Mouse (Mus musculus) layer of hippocampus, adult 2 months (tissue): ENCODE results near the gene Btbd2. TPM values are rescaled to one million over a fixed set of nuclear protein-coding genes. Genes with fewer than 3 reads are reported as not detected.

Experiments used
- DNase-seq, 2 experiments: peaks; one replicate each; pipeline ENCODE4 v3.0.0; 2022; ENCODE audit warnings: low spot score in 2 of 2
- H3K27ac ChIP-seq: fragments of 200-600 bp; 2 replicates; pipeline ENCODE4 v1.8.1; 2022
- H3K4me3 ChIP-seq: fragments of 200-600 bp; 2 replicates; pipeline ENCODE4 v1.8.1; 2022; ENCODE audit warnings: mild to moderate bottlenecking
- CTCF ChIP-seq: fragments of 200-600 bp; conservative IDR thresholded peaks from 2 replicates; pipeline ENCODE4 v1.8.1; 2022; ENCODE audit warnings: antibody characterized with exemption, mild to moderate bottlenecking, moderate library complexity
- total RNA-seq, 2 experiments: library from RNA; stranded (reverse); gene quantifications; 2 replicates each; pipeline ENCODE4 v1.2.3; 2021

The Btbd2 gene
- total RNA-seq, 2 experiments from 2014 or later: 102 to 105 TPM

- TF ChIP-seq CTCF: no peak
- no peak for DNase-seq
- Histone ChIP-seq H3K4me3 (no peak overlapping the region), H3K27ac (peak overlapping the region; percentile 41; the same call in 1 of the 2 replicates)
Measured at GRCm38 (mm10) chr10:80696502-80697392, 39.9 kb upstream of the Btbd2 start.

GRCm38 (mm10) chr10:80695801-80696501, 39.1 kb upstream of the Btbd2 start:
- DNase-seq: no peak
- TF ChIP-seq CTCF: no peak
- Histone ChIP-seq H3K27ac (peak overlapping the region; percentile 54; the same call in 1 of the 2 replicates), H3K4me3 (no peak overlapping the region)

- no peak for DNase-seq
- Histone ChIP-seq H3K4me3 (no peak overlapping the region), H3K27ac (peak overlapping the region; percentile 54)
- no peak for TF ChIP-seq CTCF
Measured at GRCm38 (mm10) chr10:80695186-80695585, 38.3 kb upstream of the Btbd2 start.

- TF ChIP-seq CTCF: no peak
- peak overlapping the region; percentile 54 for H3K27ac ChIP-seq
- no peak overlapping the region for H3K4me3 ChIP-seq
- no peak for DNase-seq
Measured at GRCm38 (mm10) chr10:80694159-80694938, 37.5 kb upstream of the Btbd2 start.

- H3K4me3 ChIP-seq: no peak overlapping the region
- H3K27ac ChIP-seq: no peak overlapping the region
- no peak for DNase-seq
- TF ChIP-seq CTCF: no peak
Measured at GRCm38 (mm10) chr10:80693401-80694045, 36.7 kb upstream of the Btbd2 start.

GRCm38 (mm10) chr10:80692249-80693165, 35.6 kb upstream of the Btbd2 start:
- no peak overlapping the region for H3K27ac ChIP-seq
- no peak for TF ChIP-seq CTCF
- no peak overlapping the region for H3K4me3 ChIP-seq
- no peak for DNase-seq

GRCm38 (mm10) chr10:80687850-80688249, 31.0 kb upstream of the Btbd2 start:
- peak; percentile 86 for TF ChIP-seq CTCF
- Histone ChIP-seq H3K4me3 (no peak overlapping the region), H3K27ac (no peak overlapping the region)
- DNase-seq: peak in 1 of 2 experiments; percentile 56

GRCm38 (mm10) chr10:80686617-80687016, 29.7 kb upstream of the Btbd2 start:
- DNase-seq: no peak
- H3K4me3 ChIP-seq: no peak overlapping the region
- TF ChIP-seq CTCF: no peak
- H3K27ac ChIP-seq: no peak overlapping the region

GRCm38 (mm10) chr10:80684984-80685383, 28.1 kb upstream of the Btbd2 start:
- TF ChIP-seq CTCF: no peak
- H3K4me3 ChIP-seq: no peak overlapping the region
- no peak for DNase-seq
- H3K27ac ChIP-seq: no peak overlapping the region

- peak; percentile 90 for TF ChIP-seq CTCF
- no peak overlapping the region for H3K4me3 ChIP-seq
- no peak overlapping the region for H3K27ac ChIP-seq
- peak in 1 of 2 experiments; percentile 51 for DNase-seq
Measured at GRCm38 (mm10) chr10:80684214-80684613, 27.3 kb upstream of the Btbd2 start.

- Histone ChIP-seq H3K4me3 (no peak overlapping the region), H3K27ac (no peak overlapping the region)
- TF ChIP-seq CTCF: no peak
- no peak for DNase-seq
Measured at GRCm38 (mm10) chr10:80683647-80684046, 26.8 kb upstream of the Btbd2 start.
